Mouse (Mus musculus) left cerebral cortex, adult 18-20 months (tissue): Measurements from ENCODE around the gene Dalrd3. TPM values are rescaled to one million over a fixed set of nuclear protein-coding genes. Genes with fewer than 3 reads are reported as not detected.

ENCODE experiments used
- DNase-seq, 2 experiments: peaks; one replicate each; pipeline ENCODE4 v3.0.0; 2021 to 2022; ENCODE audit warnings: low spot score in 2 of 2, mixed read lengths in 1 of 2
- microRNA-seq, 2 experiments: library from miRNA; unstranded; fragments of <30 nt; microRNA quantifications; one replicate each; pipeline ENCODE4 v1.2.0; 2021
- total RNA-seq, 2 experiments: library from RNA; stranded (reverse); gene quantifications; 2 replicates each; pipeline ENCODE4 v1.2.3; 2021

Dalrd3 gene
- total RNA-seq, 2 experiments from 2014 or later = 85.1 to 102 TPM

DNA sequence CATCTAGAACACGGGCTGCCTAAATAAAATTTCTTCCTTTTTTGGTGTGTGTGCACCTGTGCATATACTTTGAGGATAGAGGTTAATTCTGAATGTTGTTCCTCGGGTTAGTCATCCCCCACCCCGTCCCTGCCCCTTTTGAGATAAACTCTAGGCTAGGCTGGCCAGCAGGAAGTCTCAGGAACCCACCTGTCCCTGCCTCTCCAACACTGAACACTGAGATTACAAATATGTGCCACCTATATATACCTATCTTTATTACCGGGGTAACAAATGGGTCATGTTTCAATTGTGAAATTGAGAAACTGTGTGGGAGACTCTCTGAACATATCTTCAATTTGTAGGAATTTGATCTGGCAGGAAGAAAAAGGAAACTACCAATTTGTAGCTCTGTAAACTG is 39.2 kb downstream of the Dalrd3 start:
- DNase-seq = no peak

DNA sequence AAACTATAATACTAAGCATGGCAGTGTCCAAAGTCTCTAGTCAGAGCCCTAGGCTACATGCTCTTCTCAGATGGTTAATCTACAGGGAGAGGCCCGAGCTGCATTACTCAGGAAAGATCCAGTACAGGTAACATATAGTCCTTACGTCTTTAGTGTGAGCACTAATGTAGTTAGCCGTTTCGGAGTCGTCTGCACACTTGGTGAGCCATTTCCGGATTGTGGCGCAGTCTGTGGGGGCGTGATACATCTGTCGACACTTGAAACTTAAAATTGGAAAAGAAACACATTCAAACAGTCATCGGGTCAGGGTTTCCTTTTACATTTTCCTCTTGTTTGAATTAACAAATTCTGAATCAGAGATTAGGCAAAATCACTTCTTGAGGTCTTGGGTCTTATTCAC is 41.8 kb downstream of the Dalrd3 start:
- peak; percentile 37 to 56 for DNase-seq

DNA sequence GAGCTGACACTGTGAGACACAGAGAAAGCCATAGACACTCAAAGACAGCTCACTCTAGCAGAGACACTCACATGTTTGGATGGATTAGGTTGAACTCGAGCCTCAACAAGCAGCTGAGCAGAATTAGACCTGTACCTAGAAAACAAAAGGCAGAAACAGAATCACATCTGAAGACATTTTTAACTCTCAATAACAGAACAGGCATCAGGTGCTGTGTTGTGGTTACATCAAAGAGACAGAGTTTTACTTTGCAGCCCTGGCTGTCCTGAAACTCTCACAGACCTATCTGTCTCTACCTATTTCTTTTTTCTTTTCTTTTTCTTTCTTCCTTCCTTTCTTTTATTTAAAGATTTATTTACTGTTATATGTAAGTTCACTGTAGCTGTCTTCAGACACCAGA is 47.6 kb downstream of the Dalrd3 start:
- no peak for DNase-seq

Small RNA genes lying within 50 kb of the gene (microRNA-seq; reads per million reads assigned to microRNA genes)
- 0 reads per million in 2 experiments for gene Gm24083
- 0 reads per million in 2 experiments for gene Mir191
- 582 to 634 reads per million in 2 experiments for gene Mir425

Other genes starting within 250 kb of the Dalrd3 start
- 100 to 1,000 TPM in 1 of 2 experiments, 10 to 100 TPM in 1; 99.8 to 110 TPM for gene Gpx1, start 231.0 kb upstream of the Dalrd3 start, total RNA-seq
- 100 to 1,000 TPM; 123 to 125 TPM for gene Usp4, start 222.0 kb upstream of the Dalrd3 start, total RNA-seq
- gene 1700102P08Rik, start 177.1 kb upstream of the Dalrd3 start, total RNA-seq = 1 to 10 TPM; 3.4 to 3.8 TPM
- under 1 TPM; 0.23 TPM for gene Ccdc36, start 141.4 kb upstream of the Dalrd3 start, total RNA-seq
- gene BC048562, start 133.4 kb upstream of the Dalrd3 start, total RNA-seq = not detected
- 10 to 100 TPM; 37.9 to 39.9 TPM for gene Ccdc71, start 109.4 kb upstream of the Dalrd3 start, total RNA-seq
- 10 to 100 TPM; 40.3 to 44.7 TPM for gene Klhdc8b, start 108.3 kb upstream of the Dalrd3 start, total RNA-seq
- 10 to 100 TPM; 27.0 to 37.8 TPM for gene Lamb2, start 90.2 kb upstream of the Dalrd3 start, total RNA-seq
- gene Usp19, start 79.3 kb upstream of the Dalrd3 start, total RNA-seq = 100 to 1,000 TPM; 139 to 142 TPM
- 10 to 100 TPM; 72.7 to 77.7 TPM for gene Qars, start 62.2 kb upstream of the Dalrd3 start, total RNA-seq
- gene Qrich1, start 53.1 kb upstream of the Dalrd3 start, total RNA-seq = 100 to 1,000 TPM; 140 TPM
- gene Impdh2, start 9.6 kb upstream of the Dalrd3 start, total RNA-seq = 10 to 100 TPM; 46.7 to 47.7 TPM
- gene Ndufaf3, start 2.5 kb upstream of the Dalrd3 start, total RNA-seq = 10 to 100 TPM; 53.8 to 70.6 TPM
- gene Wdr6, start 8.9 kb downstream of the Dalrd3 start, total RNA-seq = 100 to 1,000 TPM in 1 of 2 experiments, 10 to 100 TPM in 1; 96.3 to 126 TPM
- gene P4htm, start 27.8 kb downstream of the Dalrd3 start, total RNA-seq = 10 to 100 TPM; 91.8 to 92.3 TPM
- 10 to 100 TPM; 51.0 to 51.8 TPM for gene Arih2, start 79.5 kb downstream of the Dalrd3 start, total RNA-seq
- 10 to 100 TPM; 11.5 to 13.7 TPM for gene Slc25a20, start 92.2 kb downstream of the Dalrd3 start, total RNA-seq
- 10 to 100 TPM; 47.7 to 50.9 TPM for gene Prkar2a, start 119.4 kb downstream of the Dalrd3 start, total RNA-seq
- 100 to 1,000 TPM; 140 to 154 TPM for gene Ip6k2, start 213.9 kb downstream of the Dalrd3 start, total RNA-seq
- gene Nckipsd, start 238.5 kb downstream of the Dalrd3 start, total RNA-seq = 10 to 100 TPM; 65.4 to 68.7 TPM